Mouse (Mus musculus) heart, postnatal 4 days (tissue): ENCODE results near the gene Gucy2d. TPM values are rescaled to one million over a fixed set of nuclear protein-coding genes. Genes with fewer than 3 reads are reported as not detected.

Experiments used
- DNase-seq: peaks from one replicate; pipeline ENCODE4 v3.0.0; 2021
- total RNA-seq, 2 experiments: library from RNA; stranded (reverse); gene quantifications; 2 replicates each; pipeline ENCODE4 v1.2.3; 2021

Gene Gucy2d
- total RNA-seq, result not detected

GRCm38 (mm10) chr7:98439956-98440466 is at the start of gene Gucy2d:
Gene Gucy2d, plus strand, starts transcription at chr7:98440416.
- peak; percentile 52 for DNase-seq

DNA sequence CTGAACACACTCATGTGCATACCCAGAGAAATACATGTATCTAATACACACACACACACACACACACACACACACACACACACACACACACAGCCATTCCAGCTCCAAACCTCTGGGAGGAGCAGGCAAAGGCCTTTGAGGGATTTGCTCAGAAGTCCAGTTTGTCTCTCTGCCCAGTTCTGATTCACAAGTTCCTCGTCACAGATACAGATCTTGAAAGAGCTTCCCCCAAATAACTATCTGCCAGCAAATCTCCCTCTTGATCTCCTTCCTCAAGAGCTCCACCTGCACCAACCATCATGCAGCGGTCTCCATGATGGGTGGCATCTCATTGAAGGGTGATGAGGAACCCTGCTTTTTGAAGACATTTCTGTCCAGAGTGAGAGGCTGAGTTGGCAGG is 49.7 kb upstream of the Gucy2d start:
- DNase-seq, result no peak

- peak; percentile 39 for DNase-seq
These were observed 48.8 kb upstream of the Gucy2d start for GRCm38 (mm10) chr7:98391351-98391936.

GRCm38 (mm10) chr7:98392466-98393201 is 47.6 kb upstream of the Gucy2d start:
- no peak for DNase-seq

DNA sequence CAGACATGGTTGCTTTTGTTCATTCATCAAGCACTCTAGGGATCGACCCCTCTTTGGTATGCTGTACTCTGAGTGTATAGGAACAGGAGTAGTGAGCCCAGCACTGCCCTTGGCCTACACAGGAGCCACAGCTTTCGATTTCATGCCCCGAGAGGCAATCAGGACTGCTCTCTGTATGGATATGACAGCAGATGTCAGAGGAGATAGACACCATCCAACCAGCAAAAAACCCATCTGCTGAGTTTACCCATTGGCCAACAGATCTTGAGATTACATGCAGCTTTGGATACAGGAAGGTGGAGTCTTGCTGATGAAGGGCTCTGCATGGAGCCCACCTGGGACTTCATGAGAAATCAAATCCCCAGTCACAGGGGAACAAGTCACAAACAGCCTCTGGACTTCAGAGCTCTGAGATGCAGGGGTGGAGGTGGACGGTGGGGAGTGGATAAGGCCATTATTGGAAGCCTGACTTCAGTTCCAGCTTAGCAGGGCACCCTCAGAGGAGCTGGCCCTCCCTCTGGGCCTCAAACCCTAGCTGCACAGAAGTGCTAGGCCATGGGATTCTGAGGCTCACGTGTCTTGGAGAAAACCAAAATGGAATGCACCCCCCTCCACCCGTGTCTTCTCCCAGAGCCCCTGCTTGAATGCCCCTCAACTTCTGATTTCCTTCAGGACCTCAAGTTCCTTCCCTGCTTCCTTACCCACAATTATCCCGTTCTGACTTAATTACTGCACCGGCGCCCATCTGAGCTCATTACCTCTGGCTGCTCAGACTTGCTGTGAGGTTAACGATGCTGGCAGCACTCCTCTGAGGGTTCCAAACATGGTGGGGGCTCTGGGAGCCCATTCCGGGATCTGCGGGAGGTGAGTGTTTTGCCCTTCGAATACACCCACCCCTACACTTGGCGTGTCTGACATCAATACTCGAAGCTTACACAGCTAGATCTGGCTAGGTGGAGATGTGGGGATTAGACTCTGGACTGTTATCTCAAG is 37.3 kb upstream of the Gucy2d start:
- DNase-seq, result no peak

GRCm38 (mm10) chr7:98403996-98404395 is 36.2 kb upstream of the Gucy2d start:
- no peak for DNase-seq

- no peak for DNase-seq
These were observed 32.6 kb upstream of the Gucy2d start for GRCm38 (mm10) chr7:98407615-98408014.

- no peak for DNase-seq
These were observed 27.1 kb upstream of the Gucy2d start for GRCm38 (mm10) chr7:98413115-98413514.

DNA sequence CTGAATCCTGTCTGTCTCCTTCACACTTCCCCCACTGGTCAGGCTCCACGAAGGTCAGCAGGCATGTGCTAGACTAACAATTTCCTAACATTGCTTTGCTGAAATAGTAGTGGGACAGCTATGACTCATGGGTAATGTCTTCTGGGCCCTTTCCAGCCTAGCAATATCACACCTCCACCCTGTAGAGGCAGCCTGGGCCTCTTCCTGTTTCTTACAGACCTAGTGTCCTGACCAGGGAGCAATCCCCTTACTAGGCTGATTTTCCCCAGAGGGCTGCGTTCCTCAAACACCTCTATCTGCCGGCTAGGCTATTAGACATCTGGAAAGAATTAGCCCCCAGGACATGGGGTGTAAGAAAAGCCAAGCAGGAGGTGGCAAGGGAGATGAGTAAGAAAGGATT is 24.7 kb upstream of the Gucy2d start:
- no peak for DNase-seq

DNA sequence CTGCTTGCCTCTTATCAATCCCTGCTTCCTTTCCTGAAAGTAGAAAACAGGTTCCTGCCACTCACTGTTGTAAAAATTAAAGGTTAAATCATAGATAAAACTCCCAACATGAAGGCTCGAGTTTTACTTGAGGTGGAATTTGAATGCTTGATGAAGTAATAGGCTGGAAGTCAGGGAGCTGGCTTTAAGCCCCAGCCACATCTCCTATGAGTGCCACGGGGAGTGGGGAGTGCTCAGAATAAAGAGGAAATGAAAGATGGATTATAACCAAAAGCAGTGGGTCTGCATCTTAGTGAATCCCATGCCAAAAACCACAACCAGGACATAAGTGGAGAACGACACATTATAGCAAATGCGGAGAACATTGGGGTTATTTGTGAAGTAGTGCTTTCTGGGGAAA is 24.2 kb upstream of the Gucy2d start:
- no peak for DNase-seq

- DNase-seq, result no peak
These were observed 22.0 kb upstream of the Gucy2d start for GRCm38 (mm10) chr7:98418031-98418805.

DNA sequence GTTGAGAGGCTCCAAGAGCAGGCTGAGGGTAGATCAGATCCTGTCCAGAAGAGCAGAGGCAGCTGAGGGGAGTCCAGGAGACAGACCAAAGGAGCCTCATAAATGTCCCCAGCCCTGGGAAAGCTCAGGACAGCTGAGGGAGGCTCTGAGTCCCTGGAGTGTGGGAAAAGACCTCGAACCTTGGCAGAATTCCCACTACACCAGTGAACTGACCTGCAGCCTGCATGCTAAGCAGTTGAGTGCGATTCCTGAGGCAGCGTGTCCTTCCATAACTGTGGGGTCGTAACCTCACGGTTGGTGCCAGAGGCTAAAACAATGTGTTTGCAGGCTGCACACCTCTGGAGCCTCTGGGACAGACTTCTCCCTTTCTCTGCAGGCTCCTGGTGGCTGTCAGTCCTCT is 20.9 kb upstream of the Gucy2d start:
- no peak for DNase-seq

- no peak for DNase-seq
These were observed 16.7 kb upstream of the Gucy2d start for GRCm38 (mm10) chr7:98423546-98423945.

DNA sequence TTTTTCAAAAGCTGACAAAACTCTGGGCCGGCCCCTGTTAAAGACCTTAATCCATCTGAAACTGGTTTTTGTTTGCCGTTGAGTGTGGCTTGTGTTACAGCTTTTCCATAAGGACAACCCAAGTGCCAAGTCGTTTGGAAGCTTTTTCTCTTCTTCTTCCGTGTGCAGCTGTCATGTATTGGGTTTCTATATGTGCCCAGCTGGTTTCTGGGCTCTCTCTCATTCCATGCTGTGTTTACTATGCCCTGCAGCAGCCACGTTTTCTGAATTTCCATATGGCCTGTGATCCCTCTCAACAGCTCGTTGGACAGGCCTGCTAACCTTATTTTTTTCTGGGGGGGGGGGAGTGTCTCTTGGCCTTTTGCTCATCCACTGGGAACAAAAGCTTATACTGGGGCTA is 15.8 kb upstream of the Gucy2d start:
- DNase-seq, result no peak

GRCm38 (mm10) chr7:98425551-98425950 is 14.7 kb upstream of the Gucy2d start:
- DNase-seq, result no peak

- DNase-seq, result no peak
These were observed 13.6 kb upstream of the Gucy2d start for GRCm38 (mm10) chr7:98426641-98427040.

- DNase-seq, result no peak
These were observed 12.9 kb upstream of the Gucy2d start for GRCm38 (mm10) chr7:98427115-98427835.

DNA sequence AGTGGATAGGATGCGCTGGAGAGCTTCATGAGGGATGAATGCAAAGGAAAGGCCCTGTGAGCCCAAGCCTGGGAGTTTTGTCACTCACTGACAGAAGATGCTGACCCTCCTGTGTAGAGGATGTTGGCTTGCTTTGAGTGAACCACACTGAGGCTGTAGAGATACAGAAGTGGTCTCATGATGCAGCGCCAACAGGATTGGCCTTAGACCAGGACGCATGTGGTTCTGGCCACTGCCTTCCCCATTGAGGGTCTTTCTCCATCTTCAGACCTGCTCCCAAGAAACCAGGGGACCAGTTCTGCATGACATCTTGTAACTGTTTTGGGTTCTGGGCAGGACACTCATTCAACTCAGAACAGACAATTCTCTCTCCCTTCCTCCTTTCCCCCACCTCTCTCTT is 10.6 kb upstream of the Gucy2d start:
- DNase-seq, result no peak

DNA sequence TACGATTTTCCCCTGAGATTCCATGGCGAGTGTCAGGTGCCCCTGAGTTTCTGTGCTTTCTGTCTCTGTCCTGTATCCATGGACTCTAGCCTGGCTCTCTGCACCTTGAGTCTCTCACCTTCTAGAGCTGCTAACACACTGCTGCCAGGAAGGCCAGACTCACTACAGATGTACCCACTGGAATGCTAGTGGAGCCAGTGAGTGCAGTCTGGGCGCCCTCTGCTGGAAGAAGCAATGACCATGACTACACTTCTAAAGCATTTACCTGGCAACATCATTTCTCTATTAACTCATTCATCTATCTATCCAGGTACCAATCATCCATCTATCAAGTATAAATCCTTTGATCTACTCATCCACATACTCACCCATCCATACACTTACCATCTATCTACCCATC is 9.4 kb upstream of the Gucy2d start:
- DNase-seq, result peak; percentile 83

DNA sequence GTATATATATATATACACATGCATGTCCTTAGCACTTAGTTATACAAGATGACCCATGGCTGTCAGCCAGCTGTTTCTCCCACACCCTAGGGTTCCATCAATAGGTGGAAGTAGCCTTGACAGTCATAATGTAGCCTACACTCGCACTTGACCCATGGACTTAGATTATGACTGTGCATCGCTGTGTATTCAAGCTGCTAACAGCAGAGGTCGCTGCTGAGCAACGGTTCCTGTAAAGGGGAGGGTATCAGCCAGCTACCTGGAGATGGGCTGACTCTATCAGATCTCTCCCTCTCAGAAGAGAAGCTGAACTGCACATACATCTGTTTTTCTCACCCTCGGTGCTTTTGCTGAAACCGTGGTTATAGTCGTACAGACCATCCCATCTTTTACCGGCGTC is 2.6 kb upstream of the Gucy2d start:
- DNase-seq, result peak; percentile 47

- no peak for DNase-seq
These were observed 6.7 kb downstream of the Gucy2d start for GRCm38 (mm10) chr7:98446873-98447272.
